Comparison of ENCODE assay signal across 19 mouse cellular contexts in genomic region chr5:137472252-137472904, GRCm38 (mm10). TPM values are rescaled to one million over a fixed set of nuclear protein-coding genes. Genes with fewer than 3 reads are reported as not detected.
DNase-seq lines count a peak whose midpoint lies in the region; ATAC-seq lines count a peak whose summit lies in the region.
"Had no signal": no experiment of that assay in that cellular context is flagged by ENCODE, and none has a peak within 500 bp of the region (broad histone marks: within the 10 kb centered on the region; RNA-seq: fewer than 3 reads in every experiment).

No protein-coding gene starts in this region.

- no peak overlapping the region for H3K4me2 ChIP-seq in heart, embryonic 16.5 days (ENCODE audit: low read depth, low read length)
- H3K4me2 ChIP-seq: embryonic facial prominence, embryonic 15.5 days; heart, embryonic 11.5 days; hindbrain, embryonic 13.5 days; neural tube, embryonic 12.5 days had no signal

- H3K27me3 ChIP-seq in heart, embryonic 16.5 days (ENCODE audit: control insufficient read depth, insufficient read depth, low read length): no peaks in the 10 kb centered on the region
- H3K27me3 ChIP-seq: embryonic facial prominence, embryonic 15.5 days; hindbrain, embryonic 13.5 days; neural tube, embryonic 12.5 days had no signal

- no peaks in the 10 kb centered on the region for H3K36me3 ChIP-seq in heart, embryonic 16.5 days (ENCODE audit: control insufficient read depth, insufficient read depth)
- H3K36me3 ChIP-seq: embryonic facial prominence, embryonic 15.5 days; hindbrain, embryonic 13.5 days; limb, embryonic 10.5 days; neural tube, embryonic 12.5 days had no signal

- no peak for DNase-seq in heart, postnatal 25 days (ENCODE audit: low spot score)
- peak; percentile 86 for DNase-seq in 416B (ENCODE audit: low read depth)
- DNase-seq in right cerebral cortex, adult 18-20 months: no peak
- DNase-seq: cerebellum, postnatal 10 days; embryo, embryonic 11 days; gastrocnemius, postnatal 14 days; kidney, adult 18-20 months; kidney, postnatal 10 days; thymus, adult 18-20 months had no signal

- H3K4me1 ChIP-seq in heart, embryonic 16.5 days (ENCODE audit: control insufficient read depth, insufficient read depth, low read length): no peaks in the 10 kb centered on the region
- H3K4me1 ChIP-seq: embryonic facial prominence, embryonic 15.5 days; hindbrain, embryonic 13.5 days; neural tube, embryonic 12.5 days had no signal

- H3K9me3 ChIP-seq in heart, embryonic 16.5 days (replicated peaks; ENCODE audit: control insufficient read depth, low read length): no peaks in the 10 kb centered on the region
- H3K9me3 ChIP-seq: embryonic facial prominence, embryonic 15.5 days; hindbrain, embryonic 13.5 days; limb, embryonic 10.5 days; neural tube, embryonic 12.5 days had no signal

- H3K9ac ChIP-seq in heart, embryonic 16.5 days (ENCODE audit: low read length): no peak overlapping the region
- H3K9ac ChIP-seq: embryonic facial prominence, embryonic 15.5 days; hindbrain, embryonic 13.5 days; neural tube, embryonic 12.5 days had no signal

- no peak overlapping the region for H3K4me3 ChIP-seq in heart, embryonic 16.5 days (ENCODE audit: low read length)
- H3K4me3 ChIP-seq: embryonic facial prominence, embryonic 15.5 days; hindbrain, embryonic 13.5 days; left cerebral cortex, adult 2 months; limb, embryonic 10.5 days; neural tube, embryonic 12.5 days had no signal

- intact Hi-C loops in heart, postnatal 25 days (cut with DNase I): no loop called here

- H3K27ac ChIP-seq in heart, embryonic 16.5 days (ENCODE audit: low read length): no peak overlapping the region
- H3K27ac ChIP-seq: embryonic facial prominence, embryonic 15.5 days; hindbrain, embryonic 13.5 days; left cerebral cortex, adult 2 months; limb, embryonic 10.5 days; neural tube, embryonic 12.5 days had no signal

- ATAC-seq in heart, embryonic 16.5 days (replicated peaks; ENCODE audit: extremely low read depth, insufficient read depth, low FRiP score): peak; percentile 69
- ATAC-seq in common myeloid progenitor, adult 5-6 weeks (replicated peaks; ENCODE audit: low read depth, poor library complexity, severe bottlenecking): peak; percentile 73
- peak; percentile 53 for ATAC-seq in megakaryocyte-erythroid progenitor cell, adult 5-6 weeks (replicated peaks; ENCODE audit: low FRiP score, low TSS enrichment, poor library complexity, severe bottlenecking)
- no peak for ATAC-seq in inflammation-experienced regulatory T-cells, adult 6 months

- 53% methylated on average over 5 of the region's 5 CpGs for WGBS in heart, embryonic 16.5 days

RNA-seq across cellular contexts. Expression of gene Zan, which starts 4.5 kb away (rescaled TPM):
- polyA plus RNA-seq in heart, embryonic 16.5 days (2015; fragmentation: Nextera tagmentation; extraction: Ambion mirVana): 0.02 and 0.09 TPM in 2 replicates
- not detected for total RNA-seq in heart, postnatal 25 days (2021)
- 0.10 and 0.37 TPM in 2 replicates for total RNA-seq in common myeloid progenitor, adult 5-6 weeks (2017)
- total RNA-seq in megakaryocyte-erythroid progenitor cell, adult 5-6 weeks (2014; fragmentation: Nextera tagmentation): 0.02 and 0.92 TPM in 2 replicates
- 0.05 and 0.11 TPM in 2 replicates for total RNA-seq in megakaryocyte-erythroid progenitor cell, adult 5-6 weeks (2017)
- polyA plus RNA-seq in inflammation-experienced regulatory T-cells, adult 6 months (2017; shearing (Covaris generic)): under 1 TPM; 0.19 to 0.55 (median 0.24) TPM

RNA-seq across cellular contexts. Expression of gene Pop7, which starts 29.9 kb away (rescaled TPM):
- polyA plus RNA-seq in heart, embryonic 16.5 days (2015; fragmentation: Nextera tagmentation; extraction: Ambion mirVana): 43.3 and 45.5 TPM in 2 replicates
- total RNA-seq in heart, postnatal 25 days (2021): 10 to 100 TPM; 14.8 to 15.3 TPM
- total RNA-seq in common myeloid progenitor, adult 5-6 weeks (2017): 21.6 and 38.0 TPM in 2 replicates
- total RNA-seq in megakaryocyte-erythroid progenitor cell, adult 5-6 weeks (2014; fragmentation: Nextera tagmentation): 51.2 and 51.5 TPM in 2 replicates
- total RNA-seq in megakaryocyte-erythroid progenitor cell, adult 5-6 weeks (2017): 26.6 and 34.2 TPM in 2 replicates
- polyA plus RNA-seq in inflammation-experienced regulatory T-cells, adult 6 months (2017; shearing (Covaris generic)): 10 to 100 TPM; 51.1 to 61.5 (median 59.1) TPM

RNA-seq across cellular contexts. Expression of gene Gigyf1, which starts 46.0 kb away (rescaled TPM):
- 8.9 and 9.7 TPM in 2 replicates for polyA plus RNA-seq in heart, embryonic 16.5 days (2015; fragmentation: Nextera tagmentation; extraction: Ambion mirVana)
- total RNA-seq in heart, postnatal 25 days (2021): 10 to 100 TPM; 28.6 to 29.1 TPM
- total RNA-seq in common myeloid progenitor, adult 5-6 weeks (2017): 6.7 and 12.5 TPM in 2 replicates
- total RNA-seq in megakaryocyte-erythroid progenitor cell, adult 5-6 weeks (2014; fragmentation: Nextera tagmentation): 19.8 and 39.2 TPM in 2 replicates
- 7.9 and 10.8 TPM in 2 replicates for total RNA-seq in megakaryocyte-erythroid progenitor cell, adult 5-6 weeks (2017)
- 10 to 100 TPM; 14.0 to 33.6 (median 31.4) TPM for polyA plus RNA-seq in inflammation-experienced regulatory T-cells, adult 6 months (2017; shearing (Covaris generic))
